Mouse (Mus musculus) ES-Bruce4 (cell line): Measurements from ENCODE around the gene Prune1.

Source experiments
- CTCF ChIP-seq: IDR thresholded peaks from one replicate; pipeline ENCODE4 v1.8.1; 2011; ENCODE audit warnings: low read depth, low read length
- POLR2A ChIP-seq: IDR thresholded peaks from one replicate; pipeline ENCODE4 v1.8.1; 2011; ENCODE audit warnings: low read length; ENCODE audit not compliant: insufficient read depth

DNA sequence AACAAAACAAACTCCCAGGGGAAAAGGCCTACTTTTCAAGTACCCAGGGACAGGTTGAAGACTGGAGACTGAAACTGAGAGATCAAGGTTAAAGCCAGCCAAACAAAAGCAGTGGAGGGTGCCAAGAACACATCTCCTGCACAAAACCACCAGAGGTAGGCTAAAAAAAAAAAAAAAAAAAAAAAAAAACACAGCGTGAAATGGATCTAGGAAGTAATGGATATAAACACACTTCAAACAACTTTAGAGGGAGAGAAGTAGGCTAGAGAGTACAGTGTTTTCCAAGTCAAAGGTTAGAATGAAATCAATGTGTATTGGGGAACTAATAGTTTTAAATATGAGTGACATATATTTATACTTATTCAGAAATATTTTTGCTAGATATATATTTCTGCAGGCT is 49.7 kb upstream of the Prune1 start:
- TF ChIP-seq CTCF (no peak), POLR2A (no peak)
